Mouse (Mus musculus) left cerebral cortex, adult 18-20 months (tissue): Measurements from ENCODE around the gene Tmem201. TPM values are rescaled to one million over a fixed set of nuclear protein-coding genes. Genes with fewer than 3 reads are reported as not detected.
A peak's percentile ranks its signal among the peaks of the same experiment; 100 is the strongest.
"Not testable (repeated sequence)": the region's sequence is repeated elsewhere in the genome, so short reads cannot be mapped to it uniquely, and the experiment has no call there.

Experiments used
- DNase-seq, 2 experiments: peaks; one replicate each; pipeline ENCODE4 v3.0.0; 2021 to 2022; ENCODE audit warnings: low spot score in 2 of 2, mixed read lengths in 1 of 2
- total RNA-seq, 2 experiments: library from RNA; stranded (reverse); gene quantifications; 2 replicates each; pipeline ENCODE4 v1.2.3; 2021

Gene Tmem201
- total RNA-seq, 2 experiments from 2014 or later, result 61.0 to 64.6 TPM

- not testable (repeated sequence) for DNase-seq
These were observed 11.8 kb upstream of the Tmem201 start for GRCm38 (mm10) chr4:149749663-149750015.

- no peak for DNase-seq
These were observed 11.3 kb upstream of the Tmem201 start for GRCm38 (mm10) chr4:149749003-149749662.

GRCm38 (mm10) chr4:149744119-149744518 lies 6.3 kb upstream of the Tmem201 start:
- no peak for DNase-seq

DNA sequence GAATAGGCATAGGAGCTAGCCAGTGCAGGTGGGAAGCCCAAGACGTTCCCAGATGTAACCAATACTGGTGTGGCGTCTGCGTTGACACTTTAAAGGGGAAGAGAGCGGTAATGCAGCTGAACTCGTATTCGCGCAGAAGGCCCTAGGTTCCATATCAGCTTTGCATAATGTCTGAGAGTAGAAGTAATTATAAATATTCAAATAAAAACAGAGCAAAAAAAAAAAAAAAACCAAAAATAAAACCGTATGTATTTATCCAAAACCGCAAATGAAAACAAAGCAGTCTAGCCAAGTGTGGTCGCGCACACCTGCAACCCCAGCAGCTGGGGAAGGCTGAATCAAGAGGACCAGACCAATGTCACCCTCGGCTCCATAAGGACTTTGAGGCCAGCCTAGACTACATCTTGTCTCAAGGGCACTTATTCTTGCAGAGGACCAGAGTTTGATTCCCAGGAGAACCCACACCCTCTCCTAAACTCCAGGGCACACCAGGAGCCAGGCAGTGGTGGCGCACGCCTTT lies 4.2 kb upstream of the Tmem201 start:
- no peak for DNase-seq

GRCm38 (mm10) chr4:149740301-149740700 lies 2.5 kb upstream of the Tmem201 start:
- no peak for DNase-seq

DNA sequence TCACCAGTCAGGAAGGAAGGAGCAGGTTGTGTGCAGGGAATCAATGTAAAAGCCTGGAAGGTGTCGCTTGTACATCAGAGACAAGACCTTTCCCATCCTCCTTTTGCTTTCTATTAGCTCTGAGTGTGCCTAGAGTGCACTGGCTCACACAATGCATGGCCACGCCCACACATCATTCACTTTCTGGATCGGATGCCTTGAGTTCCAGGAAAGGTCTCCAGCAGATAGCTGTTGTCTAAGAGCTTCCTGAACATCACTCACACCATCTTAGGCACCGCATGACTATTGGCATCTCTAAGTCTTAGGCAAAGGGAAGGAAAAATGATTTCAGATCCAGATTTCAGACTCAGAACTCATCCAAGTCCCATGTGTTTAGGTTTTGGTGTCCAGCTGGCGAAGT lies 1.6 kb upstream of the Tmem201 start:
- no peak for DNase-seq

- DNase-seq, result no peak
These were observed 1.3 kb downstream of the Tmem201 start for GRCm38 (mm10) chr4:149736581-149736980.

DNA sequence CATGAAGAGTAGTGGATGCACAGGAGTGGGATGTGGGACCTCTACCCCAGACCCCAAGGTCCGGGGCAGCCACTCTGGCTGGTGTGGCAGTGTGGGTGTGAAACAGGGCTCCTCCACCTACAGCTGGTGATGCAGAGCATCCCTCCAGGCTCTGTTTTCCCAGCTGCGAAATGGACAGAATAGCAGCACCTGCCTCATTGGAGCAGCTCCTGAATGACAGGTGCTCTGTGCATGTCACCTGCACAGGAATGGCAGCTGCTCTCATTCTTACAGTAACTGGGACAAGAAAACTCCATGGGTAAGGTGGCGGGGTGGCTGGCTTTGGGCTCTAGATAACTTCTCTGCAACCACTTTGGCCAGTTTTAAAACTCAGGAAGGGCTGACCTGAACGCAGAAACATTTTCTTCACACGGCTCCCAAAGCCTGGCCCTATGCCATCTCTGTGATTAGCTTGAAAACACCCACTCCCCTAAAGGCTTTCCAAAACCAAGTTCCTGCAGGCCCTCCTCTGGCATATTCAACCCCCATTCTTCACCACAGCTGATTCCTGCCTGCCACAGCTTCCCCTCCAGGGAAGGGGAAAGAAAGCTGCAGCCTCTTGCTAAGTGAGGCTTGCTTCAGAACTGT lies 2.1 kb downstream of the Tmem201 start:
- DNase-seq, result no peak

DNA sequence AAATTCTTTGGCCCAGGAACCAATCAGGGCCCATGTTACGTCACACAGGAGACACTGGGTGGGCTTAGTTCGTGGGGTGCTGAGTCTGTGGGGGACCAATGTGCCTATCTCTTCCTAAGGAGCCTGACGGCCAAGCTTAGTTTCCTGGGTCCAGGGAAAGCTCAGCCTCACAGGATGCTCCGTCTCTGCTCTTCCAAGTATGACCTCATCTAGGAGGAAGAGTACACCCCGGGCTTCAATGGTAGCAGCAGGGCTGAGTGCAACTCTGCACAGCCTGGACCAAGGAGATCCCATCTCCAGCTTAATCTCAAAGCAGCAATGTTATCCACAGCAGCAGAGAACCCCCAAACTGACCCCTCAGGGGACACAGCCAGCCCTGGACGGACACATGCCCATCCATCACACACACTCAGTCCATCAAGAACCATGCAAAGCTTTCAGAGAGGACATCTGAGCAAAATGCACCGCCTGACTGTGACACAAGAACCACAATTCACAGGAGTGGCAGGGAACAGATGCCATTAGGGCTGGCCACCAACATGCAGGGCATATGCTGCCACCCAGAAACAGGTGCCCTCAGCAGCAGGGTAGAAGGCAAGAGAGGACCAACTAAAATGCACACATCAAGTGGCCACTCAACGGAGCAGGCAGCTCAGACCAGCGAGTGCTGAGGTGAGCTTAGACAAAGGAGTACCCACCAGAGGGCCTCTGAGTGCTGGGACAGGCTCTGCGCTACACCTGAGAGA lies 2.9 kb downstream of the Tmem201 start:
- no peak for DNase-seq

- no peak for DNase-seq
These were observed 3.6 kb downstream of the Tmem201 start for GRCm38 (mm10) chr4:149734246-149734645.

GRCm38 (mm10) chr4:149733748-149734147 lies 4.1 kb downstream of the Tmem201 start:
- peak; percentile 63 to 75 for DNase-seq

GRCm38 (mm10) chr4:149732800-149733199 lies 5.0 kb downstream of the Tmem201 start:
- no peak for DNase-seq

DNA sequence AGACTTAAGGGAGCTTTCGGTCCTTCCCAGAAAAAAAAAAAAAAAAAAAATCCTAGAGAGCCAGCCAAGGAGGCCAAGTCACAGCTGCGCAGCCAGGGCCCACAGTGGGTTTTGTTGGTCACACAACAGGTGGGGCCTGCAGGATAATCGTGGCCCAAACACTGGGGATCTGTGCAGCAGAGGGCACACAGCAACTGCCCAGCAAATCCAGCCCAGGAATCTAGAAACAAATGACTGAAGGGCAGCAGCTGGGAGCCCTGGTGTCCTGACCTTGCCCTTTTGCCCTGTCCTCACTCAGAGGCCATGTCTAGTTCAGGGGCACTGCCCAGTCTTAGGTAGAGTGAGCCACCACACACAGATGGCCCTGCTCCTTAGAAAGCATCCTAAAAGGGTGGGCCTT lies 5.5 kb downstream of the Tmem201 start:
- no peak for DNase-seq

- no peak for DNase-seq
These were observed 7.0 kb downstream of the Tmem201 start for GRCm38 (mm10) chr4:149730827-149731226.

DNA sequence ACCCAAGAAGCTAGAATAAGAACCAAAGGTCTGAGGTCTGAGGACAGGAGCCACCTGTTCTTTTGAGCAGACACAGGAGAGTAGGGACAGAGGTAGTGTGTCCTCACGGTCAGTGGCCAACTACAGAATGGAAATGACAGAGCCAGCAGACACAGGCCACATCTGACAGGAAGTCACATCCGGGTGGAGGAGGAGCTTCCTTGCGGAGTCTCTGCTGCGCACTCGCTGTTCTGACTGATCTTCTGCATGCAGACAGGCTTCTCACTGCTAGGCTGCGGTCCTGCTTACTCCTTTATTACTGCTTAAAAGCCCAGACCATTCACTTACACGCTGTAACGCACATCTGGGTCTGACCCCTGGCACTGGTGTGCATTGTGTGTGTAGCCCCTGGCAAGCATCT lies 9.0 kb downstream of the Tmem201 start:
- DNase-seq, result no peak

GRCm38 (mm10) chr4:149727636-149728035 lies 10.2 kb downstream of the Tmem201 start:
- no peak for DNase-seq

DNA sequence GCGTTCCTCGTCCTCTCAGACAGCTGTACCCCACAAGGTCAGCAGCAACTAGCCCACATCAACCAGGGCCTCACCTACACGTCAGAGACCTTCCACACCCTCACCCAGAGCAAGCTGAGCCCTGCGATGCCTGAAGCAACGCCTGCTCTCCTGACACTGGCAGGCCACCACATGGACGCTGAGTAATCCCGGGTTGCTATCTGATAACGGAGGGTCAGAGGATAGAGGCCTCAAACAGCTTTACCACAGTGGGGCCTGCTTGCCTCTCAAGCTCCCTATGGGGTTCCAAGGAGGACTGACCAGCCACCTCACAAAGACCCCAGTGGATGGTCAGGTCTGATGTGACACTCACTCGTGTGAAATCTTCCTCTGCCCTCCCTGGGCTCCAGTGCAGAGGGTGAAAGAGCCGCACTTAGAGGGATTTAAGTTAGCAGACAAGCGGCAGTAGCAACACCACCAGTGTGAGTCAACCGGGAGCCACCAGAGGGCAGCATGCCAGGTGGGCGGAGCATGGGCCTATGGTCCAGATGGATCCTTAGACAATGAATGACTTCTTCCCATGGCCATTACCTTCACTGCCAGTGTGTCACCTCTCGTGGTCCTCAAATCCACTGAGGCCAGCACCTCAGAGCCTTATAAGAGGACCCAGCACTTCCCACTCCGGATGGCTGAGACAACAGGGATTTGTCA lies 12.0 kb downstream of the Tmem201 start:
- peak; percentile 81 to 84 for DNase-seq

- DNase-seq, result no peak
These were observed 12.9 kb downstream of the Tmem201 start for GRCm38 (mm10) chr4:149724916-149725470.

DNA sequence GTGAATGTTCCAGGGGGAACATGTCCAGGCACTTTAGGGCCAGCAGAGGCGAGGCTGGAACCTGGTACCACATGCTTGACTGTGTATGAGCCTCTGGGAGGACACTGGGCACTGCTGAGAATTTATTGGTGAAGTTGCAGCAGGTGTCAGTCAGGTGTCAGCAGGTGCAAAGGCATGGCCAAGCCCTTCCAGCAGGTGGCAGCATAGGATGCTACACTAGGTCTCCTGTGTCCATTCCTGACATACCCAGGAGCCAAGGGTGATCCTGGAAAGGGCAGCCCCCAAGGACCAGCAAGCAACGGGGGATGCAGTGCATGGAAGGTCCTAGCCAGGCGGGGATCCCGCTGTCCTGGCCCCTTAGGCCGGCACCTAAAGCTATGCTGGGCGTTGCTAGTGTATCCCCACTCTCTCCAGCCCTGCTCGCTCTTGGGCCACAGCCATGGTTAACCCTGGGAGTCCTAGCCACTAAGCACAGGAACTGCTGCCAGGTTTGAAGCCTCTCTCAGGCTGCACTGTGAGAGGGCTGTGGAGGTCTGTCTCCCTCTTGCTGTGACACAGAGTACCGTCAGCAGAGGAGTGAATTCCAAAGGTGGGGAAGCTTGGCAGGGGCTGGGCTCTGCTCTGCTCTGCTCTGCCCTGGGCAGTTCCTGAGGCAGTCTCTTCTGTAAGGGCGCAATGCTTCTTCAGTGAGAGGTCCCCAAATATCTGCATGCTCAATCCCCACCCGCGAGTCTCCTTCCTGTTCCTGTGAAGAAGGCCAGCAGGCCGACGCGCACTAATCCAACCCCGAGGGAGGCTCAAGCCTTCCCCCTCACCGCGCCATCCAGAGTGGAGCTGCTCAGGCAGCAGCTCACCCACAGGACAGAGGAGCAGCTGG lies 13.8 kb downstream of the Tmem201 start:
- peak; percentile 52 to 63 for DNase-seq

DNA sequence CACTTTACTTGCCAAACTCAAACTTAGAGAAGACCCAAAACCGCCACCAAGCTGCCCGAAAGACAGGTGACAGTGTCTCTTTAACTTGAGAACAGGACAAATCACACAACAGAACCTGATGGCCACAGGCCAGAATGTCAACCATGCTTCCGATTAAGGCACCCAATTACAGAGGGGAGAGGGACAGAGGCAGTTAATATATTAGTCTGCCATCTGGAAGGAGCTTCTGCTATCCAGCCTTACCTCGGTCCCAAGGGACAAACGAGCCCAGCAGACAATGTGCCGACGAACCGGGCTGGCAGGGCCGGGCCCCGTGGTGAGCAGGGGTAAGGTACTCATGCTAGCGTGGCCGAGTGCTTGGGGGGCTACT lies 14.8 kb downstream of the Tmem201 start:
- DNase-seq, result no peak
